Mouse (Mus musculus): Measurements from ENCODE around the gene Tenm4. TPM values are rescaled to one million over a fixed set of nuclear protein-coding genes. Genes with fewer than 3 reads are reported as not detected.

The Tenm4 gene
- polyA plus RNA-seq, 2 experiments: 0.11 to 0.28 TPM

DNA sequence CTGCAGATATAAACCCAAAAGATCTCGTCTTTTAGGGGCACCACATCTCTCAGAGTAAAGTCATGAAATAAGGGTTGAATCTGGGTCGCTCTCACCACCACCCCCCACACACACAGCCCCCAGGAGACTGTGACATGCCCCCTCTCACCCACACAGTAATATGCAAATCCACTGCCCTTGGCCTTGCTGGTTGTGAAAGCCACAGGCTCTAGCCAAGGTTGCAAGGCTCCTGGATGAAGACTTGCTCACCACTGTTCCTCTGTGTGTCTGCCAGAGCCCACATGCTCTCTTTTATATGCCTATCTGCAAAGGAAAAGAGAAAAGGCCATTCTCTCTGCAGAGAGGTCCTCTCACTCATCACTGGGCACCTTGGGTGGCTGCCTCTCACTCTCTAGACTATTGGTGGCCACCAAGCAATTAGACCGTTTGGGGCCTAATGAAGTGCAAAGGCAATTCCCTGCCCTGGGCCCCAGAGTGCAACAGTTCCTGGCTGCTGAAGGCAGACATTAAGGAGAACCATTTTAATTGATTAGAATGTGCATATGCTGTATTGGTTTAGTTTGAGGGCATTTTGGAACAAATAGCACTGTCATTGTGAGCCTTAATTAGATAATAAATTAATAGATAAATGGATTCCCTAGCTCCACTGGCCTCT, 433.2 kb downstream of the Tenm4 start:
- WGBS (ENCODE audit: insufficient replicate concordance): 36% methylated on average over 3 of the region's 3 CpGs
- no peaks in the 10 kb centered on the region for H3K27me3 ChIP-seq (ENCODE audit: control insufficient read depth, insufficient read depth, low read length)
- H3K4me3 ChIP-seq (ENCODE audit: insufficient read depth in 1 of 2, low read depth in 2 of 2, low read length in 2 of 2): no peak overlapping the region
- H3K4me2 ChIP-seq (ENCODE audit: low read depth): no peak overlapping the region
- DNase-seq (ENCODE audit: low read depth in 3 of 3, low spot score in 3 of 3): no peak
- H3K9ac ChIP-seq (replicated peaks): no peak overlapping the region
- TF ChIP-seq EP300 (IDR thresholded peaks at IDR 0.05; ENCODE audit: low read depth): no peak
- no peak for TF ChIP-seq CTCF (IDR thresholded peaks at IDR 0.05; ENCODE audit: low read depth)
- no peaks in the 10 kb centered on the region for H3K4me1 ChIP-seq (replicated peaks; ENCODE audit: control insufficient read depth in 2 of 2, insufficient read depth in 2 of 2, low read length in 1 of 2)
- H3K27ac ChIP-seq: no peak overlapping the region
- no peak for ATAC-seq (ENCODE audit: insufficient read depth)
- no peaks in the 10 kb centered on the region for H3K9me3 ChIP-seq (ENCODE audit: control insufficient read depth, low read length)
- no peaks in the 10 kb centered on the region for H3K36me3 ChIP-seq (replicated peaks; ENCODE audit: control insufficient read depth, insufficient read depth, low read depth)

DNA sequence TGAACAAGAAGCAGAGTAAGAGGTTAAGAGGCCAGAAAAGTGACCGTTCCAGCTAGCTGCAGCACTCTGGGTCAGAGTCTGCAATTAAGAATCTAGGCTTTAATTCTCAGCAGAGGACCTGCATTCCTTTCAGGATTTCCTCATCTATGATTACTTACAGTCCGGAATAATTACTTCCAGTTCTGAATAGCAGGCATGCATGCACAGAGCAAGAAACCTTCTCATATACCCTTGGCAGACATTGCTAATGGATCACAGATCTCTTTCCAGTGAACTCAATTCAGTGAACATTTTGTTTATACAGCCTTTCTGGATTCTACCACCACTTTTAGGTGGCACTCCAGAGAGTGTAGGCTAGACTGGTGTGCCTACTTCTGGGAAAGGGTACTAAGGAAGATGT, 434.3 kb downstream of the Tenm4 start:
- Histone ChIP-seq H3K4me3 (ENCODE audit: insufficient read depth in 1 of 2, low read depth in 2 of 2, low read length in 2 of 2) (no peak overlapping the region), H3K9ac (replicated peaks) (no peak overlapping the region), H3K9me3 (ENCODE audit: control insufficient read depth, low read length) (no peaks in the 10 kb centered on the region), H3K27ac (no peak overlapping the region), H3K4me1 (replicated peaks; ENCODE audit: control insufficient read depth in 2 of 2, insufficient read depth in 2 of 2, low read length in 1 of 2) (no peaks in the 10 kb centered on the region), H3K36me3 (replicated peaks; ENCODE audit: control insufficient read depth, insufficient read depth, low read depth) (no peaks in the 10 kb centered on the region), H3K27me3 (ENCODE audit: control insufficient read depth, insufficient read depth, low read length) (no peaks in the 10 kb centered on the region), H3K4me2 (ENCODE audit: low read depth) (no peak overlapping the region)
- WGBS (ENCODE audit: insufficient replicate concordance): 76% methylated on average over 2 of the region's 2 CpGs
- DNase-seq (ENCODE audit: low read depth in 3 of 3, low spot score in 3 of 3): no peak
- TF ChIP-seq CTCF (IDR thresholded peaks at IDR 0.05; ENCODE audit: low read depth) (no peak), EP300 (IDR thresholded peaks at IDR 0.05; ENCODE audit: low read depth) (no peak)
- no peak for ATAC-seq (ENCODE audit: insufficient read depth)

DNA sequence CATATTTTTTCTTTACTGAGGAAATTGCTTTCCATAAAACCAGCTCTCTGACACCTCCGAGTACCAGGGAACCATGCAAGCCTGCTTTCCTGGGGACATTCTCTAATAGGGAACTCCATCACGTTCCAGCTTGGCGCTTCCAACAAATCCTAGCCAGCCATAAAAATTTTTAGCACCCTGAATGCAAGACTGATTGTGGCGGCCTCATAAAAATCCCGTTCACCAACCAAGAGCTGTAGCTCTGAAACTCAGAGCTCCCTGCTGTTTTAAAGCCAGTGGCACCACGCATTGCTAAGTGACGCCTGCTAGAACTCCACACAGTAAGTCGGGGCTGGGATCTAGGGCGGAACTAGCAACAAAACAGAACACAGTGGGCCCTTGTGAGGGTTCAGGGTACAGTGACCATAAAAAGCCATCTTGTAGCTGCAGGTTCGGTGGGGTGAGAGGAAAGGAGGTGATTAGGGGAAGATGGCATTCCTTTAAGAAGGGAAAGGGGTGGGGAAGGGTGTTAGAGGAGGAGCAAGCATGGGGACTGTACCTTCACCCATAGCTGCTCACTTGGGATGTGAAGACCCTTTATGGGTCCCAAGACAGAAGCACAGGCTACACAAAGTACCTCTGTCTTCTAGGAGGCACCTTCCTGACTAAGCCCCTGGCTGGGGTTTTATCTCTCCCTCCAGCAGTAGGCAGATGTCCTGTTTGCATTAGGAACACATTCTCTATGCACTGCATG, 439.0 kb downstream of the Tenm4 start:
- no peak overlapping the region for H3K4me3 ChIP-seq (ENCODE audit: insufficient read depth in 1 of 2, low read depth in 2 of 2, low read length in 2 of 2)
- DNase-seq (ENCODE audit: low read depth in 3 of 3, low spot score in 3 of 3) (no peak), ATAC-seq (ENCODE audit: insufficient read depth) (no peak)
- H3K9me3 ChIP-seq (ENCODE audit: control insufficient read depth, low read length): no peaks in the 10 kb centered on the region
- 26% methylated on average over 10 of the region's 10 CpGs for WGBS (ENCODE audit: insufficient replicate concordance)
- no peaks in the 10 kb centered on the region for H3K4me1 ChIP-seq (replicated peaks; ENCODE audit: control insufficient read depth in 2 of 2, insufficient read depth in 2 of 2, low read length in 1 of 2)
- no peaks in the 10 kb centered on the region for H3K36me3 ChIP-seq (replicated peaks; ENCODE audit: control insufficient read depth, insufficient read depth, low read depth)
- no peaks in the 10 kb centered on the region for H3K27me3 ChIP-seq (ENCODE audit: control insufficient read depth, insufficient read depth, low read length)
- H3K27ac ChIP-seq: no peak overlapping the region
- no peak overlapping the region for H3K9ac ChIP-seq (replicated peaks)
- no peak overlapping the region for H3K4me2 ChIP-seq (ENCODE audit: low read depth)
- TF ChIP-seq CTCF (IDR thresholded peaks at IDR 0.05; ENCODE audit: low read depth) (no peak), EP300 (IDR thresholded peaks at IDR 0.05; ENCODE audit: low read depth) (no peak)

DNA sequence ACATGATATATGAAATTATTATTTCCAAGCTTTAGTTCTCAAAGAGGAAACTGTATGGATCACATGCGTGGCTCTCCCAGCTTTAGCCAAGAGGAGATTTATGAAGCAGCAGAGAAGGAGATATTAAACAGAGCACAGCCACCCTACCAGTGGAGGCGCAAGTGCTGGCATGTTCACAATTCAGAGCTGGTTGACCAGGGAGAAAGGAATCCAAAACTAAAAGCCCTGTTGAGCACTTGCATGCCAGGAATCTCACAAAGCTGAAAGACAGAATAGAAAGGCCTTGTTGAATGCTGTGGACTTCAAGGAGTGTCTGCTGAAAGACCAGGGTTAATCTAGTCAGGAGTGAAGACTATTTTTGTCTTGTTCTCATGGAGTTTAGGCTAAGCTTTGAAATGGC, 446.3 kb downstream of the Tenm4 start:
- Histone ChIP-seq H3K36me3 (replicated peaks; ENCODE audit: control insufficient read depth, insufficient read depth, low read depth) (no peaks in the 10 kb centered on the region), H3K4me2 (ENCODE audit: low read depth) (no peak overlapping the region), H3K4me1 (replicated peaks; ENCODE audit: control insufficient read depth in 2 of 2, insufficient read depth in 2 of 2, low read length in 1 of 2) (no peaks in the 10 kb centered on the region), H3K27me3 (ENCODE audit: control insufficient read depth, insufficient read depth, low read length) (no peaks in the 10 kb centered on the region), H3K9me3 (ENCODE audit: control insufficient read depth, low read length) (no peaks in the 10 kb centered on the region), H3K27ac (no peak overlapping the region), H3K4me3 (ENCODE audit: insufficient read depth in 1 of 2, low read depth in 2 of 2, low read length in 2 of 2) (no peak overlapping the region), H3K9ac (replicated peaks) (no peak overlapping the region)
- TF ChIP-seq CTCF (IDR thresholded peaks at IDR 0.05; ENCODE audit: low read depth) (no peak), EP300 (IDR thresholded peaks at IDR 0.05; ENCODE audit: low read depth) (no peak)
- no peak for DNase-seq (ENCODE audit: low read depth in 3 of 3, low spot score in 3 of 3)
- WGBS (ENCODE audit: insufficient replicate concordance): 71% methylated on average over 2 of the region's 2 CpGs
- ATAC-seq (ENCODE audit: insufficient read depth): no peak

DNA sequence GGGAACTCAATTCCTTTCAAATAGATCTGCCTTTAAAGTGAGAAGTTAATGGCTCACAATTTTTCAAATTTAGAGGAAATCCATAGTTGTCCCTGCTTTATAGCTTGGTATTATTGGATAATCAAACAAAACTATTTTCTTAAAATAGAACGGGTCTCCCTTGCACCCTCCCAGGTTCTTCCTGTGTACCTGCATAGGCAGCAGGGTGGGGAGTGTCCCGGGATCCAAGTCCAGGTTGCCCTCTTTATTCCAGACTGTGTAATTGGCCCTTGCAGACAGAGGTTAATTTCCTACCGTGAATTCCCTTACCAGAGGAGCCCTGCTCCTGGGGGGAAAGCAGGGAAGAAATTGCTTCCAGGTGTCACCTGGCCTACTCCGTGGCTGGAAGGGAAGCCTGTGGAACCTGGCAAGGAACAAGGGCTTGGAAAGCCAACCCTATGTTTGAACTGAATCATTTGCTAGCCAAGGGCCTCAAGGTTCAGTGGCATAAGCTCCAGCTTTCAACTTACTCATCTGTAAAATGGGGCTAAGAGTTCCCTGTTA, 449.0 kb downstream of the Tenm4 start:
- Histone ChIP-seq H3K4me1 (replicated peaks; ENCODE audit: control insufficient read depth in 2 of 2, insufficient read depth in 2 of 2, low read length in 1 of 2) (no peaks in the 10 kb centered on the region), H3K36me3 (replicated peaks; ENCODE audit: control insufficient read depth, insufficient read depth, low read depth) (no peaks in the 10 kb centered on the region), H3K9me3 (ENCODE audit: control insufficient read depth, low read length) (no peaks in the 10 kb centered on the region), H3K9ac (replicated peaks) (no peak overlapping the region), H3K4me3 (ENCODE audit: insufficient read depth in 1 of 2, low read depth in 2 of 2, low read length in 2 of 2) (no peak overlapping the region), H3K27me3 (ENCODE audit: control insufficient read depth, insufficient read depth, low read length) (no peaks in the 10 kb centered on the region), H3K4me2 (ENCODE audit: low read depth) (no peak overlapping the region), H3K27ac (no peak overlapping the region)
- DNase-seq (ENCODE audit: low read depth in 3 of 3, low spot score in 3 of 3) (no peak), ATAC-seq (ENCODE audit: insufficient read depth) (no peak)
- WGBS (ENCODE audit: insufficient replicate concordance): 55% methylated on average over 4 of the region's 4 CpGs
- TF ChIP-seq CTCF (IDR thresholded peaks at IDR 0.05; ENCODE audit: low read depth) (no peak), EP300 (IDR thresholded peaks at IDR 0.05; ENCODE audit: low read depth) (no peak)

All from liver, embryonic 14.5 days (tissue).